Mouse (Mus musculus): ENCODE results near the gene Crybg2.
A peak's percentile ranks its signal among the peaks of the same experiment; 100 is the strongest.

Crybg2 gene

GRCm38 (mm10) chr4:134122281-134122680 lies 61.7 kb downstream of the Crybg2 start:
- DNase-seq = peak; percentile 59

- DNase-seq = no peak
Measured at GRCm38 (mm10) chr4:134123147-134123546, 62.5 kb downstream of the Crybg2 start.

DNA sequence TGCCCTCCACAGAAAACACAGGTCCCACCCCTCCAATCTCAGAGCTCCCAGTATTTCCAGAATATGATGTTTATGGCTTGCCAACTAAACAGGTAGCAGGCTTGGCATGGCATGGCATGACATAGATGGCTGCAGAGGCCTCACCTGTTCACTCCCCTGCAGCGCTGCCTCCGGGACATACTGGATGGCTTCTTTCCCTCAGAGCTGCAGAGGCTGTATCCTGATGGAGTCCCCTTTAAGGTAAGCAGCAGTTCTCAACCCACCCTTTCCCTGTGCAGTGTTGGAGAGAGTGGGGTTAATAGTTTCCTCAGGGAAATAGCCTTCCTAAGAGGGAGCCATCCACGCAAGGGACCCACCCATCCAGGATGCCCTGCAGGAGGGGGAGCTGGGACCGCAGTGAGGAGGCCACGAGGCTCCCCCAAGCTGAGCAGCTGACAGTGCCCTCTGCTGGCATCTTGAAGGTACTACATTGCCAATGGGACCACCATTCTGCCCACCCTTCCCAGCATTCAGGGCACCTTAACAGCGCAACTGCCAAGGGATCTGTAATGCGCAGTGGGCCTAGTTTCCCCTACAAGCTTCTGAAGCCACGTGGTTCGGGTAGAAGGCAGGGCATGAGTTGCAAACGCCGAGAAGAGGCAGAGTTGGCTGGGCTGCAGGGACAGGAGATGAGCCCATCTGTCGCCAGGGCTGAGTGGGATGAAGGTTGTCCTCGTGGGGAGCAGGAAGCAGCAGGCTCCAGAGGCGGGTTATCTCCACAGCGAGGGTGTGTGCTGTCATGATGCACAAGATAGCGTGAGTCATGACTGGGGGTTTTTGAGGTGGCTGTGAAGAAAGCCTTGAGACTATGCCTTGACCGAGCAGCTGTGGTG lies 63.3 kb downstream of the Crybg2 start:
- peak; percentile 81 for DNase-seq

DNA sequence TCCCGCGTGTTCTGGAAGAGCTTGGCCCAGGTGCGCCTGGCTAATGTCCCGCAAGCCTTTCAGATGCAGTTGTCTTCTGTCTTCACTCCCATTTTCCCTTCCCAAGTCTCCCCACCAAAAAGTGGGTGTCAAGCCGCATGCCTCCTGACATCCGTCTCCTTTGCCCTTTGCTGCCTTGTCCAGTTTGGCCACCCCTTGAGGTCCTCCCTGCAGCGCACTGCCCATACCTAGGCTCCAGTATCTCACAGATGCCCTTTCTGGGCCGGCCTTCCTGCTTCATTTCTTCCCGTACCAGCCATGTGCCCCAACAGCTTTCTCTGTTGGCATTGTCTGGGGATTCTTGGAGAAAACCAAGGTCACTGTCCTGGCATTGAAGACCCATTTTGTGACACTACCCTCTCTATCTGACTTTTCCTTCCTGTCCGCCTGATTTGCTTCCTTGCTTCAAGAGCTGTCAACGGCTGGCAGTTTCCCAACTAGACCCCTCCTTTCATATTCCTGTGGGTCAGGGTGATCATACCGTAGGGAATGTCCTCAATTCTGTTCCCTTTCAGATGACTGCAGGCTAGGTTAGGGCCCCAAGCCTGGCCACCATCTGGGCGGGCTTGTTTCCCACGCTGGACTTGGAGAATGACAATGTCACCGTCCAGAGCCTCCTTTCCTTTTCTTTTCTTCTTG lies 64.9 kb downstream of the Crybg2 start:
- no peak for DNase-seq

GRCm38 (mm10) chr4:134126300-134127120 lies 65.9 kb downstream of the Crybg2 start:
- no peak for DNase-seq

GRCm38 (mm10) chr4:134127121-134127455 lies 66.5 kb downstream of the Crybg2 start:
- DNase-seq = no peak

- no peak for DNase-seq
Measured at GRCm38 (mm10) chr4:134127793-134128192, 67.2 kb downstream of the Crybg2 start.

- DNase-seq = peak; percentile 93
Measured at GRCm38 (mm10) chr4:134128221-134128982, 67.8 kb downstream of the Crybg2 start, which contains the start of gene Sh3bgrl3. TSS of gene Sh3bgrl3 (minus strand) at chr4:134128789.

- no peak for DNase-seq
Measured at GRCm38 (mm10) chr4:134128983-134129362, 68.4 kb downstream of the Crybg2 start.

GRCm38 (mm10) chr4:134129482-134129881 lies 68.9 kb downstream of the Crybg2 start:
- DNase-seq = no peak

- no peak for DNase-seq
Measured at GRCm38 (mm10) chr4:134132117-134132516, 71.5 kb downstream of the Crybg2 start.

DNA sequence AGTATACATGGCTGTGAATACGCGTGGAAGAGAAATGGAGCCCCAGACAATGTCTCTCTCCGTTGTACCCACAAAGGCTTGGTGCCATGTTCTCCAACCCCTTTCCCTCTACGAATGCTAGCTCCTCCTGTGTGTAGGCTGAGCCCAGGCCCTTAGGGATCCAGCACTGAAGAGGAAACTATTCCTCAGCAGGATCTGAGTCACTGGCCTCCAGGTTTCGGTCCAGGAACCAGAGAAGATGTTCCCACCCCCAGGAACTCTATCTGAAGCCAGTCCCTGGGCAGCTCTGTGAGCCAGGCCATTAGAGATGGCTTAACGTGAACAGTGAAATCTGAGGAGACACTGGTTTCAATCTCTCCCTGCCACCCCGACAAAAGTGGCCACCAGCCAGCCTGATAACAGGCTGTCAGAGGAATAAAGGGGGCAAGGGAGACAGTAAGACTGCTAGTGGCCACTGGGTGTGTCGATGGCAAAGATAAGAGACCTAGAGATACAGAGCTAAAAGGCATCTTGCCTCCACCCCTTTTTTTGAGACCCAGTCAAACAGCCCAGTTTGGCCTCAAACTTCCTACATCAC lies 72.0 kb downstream of the Crybg2 start:
- DNase-seq = no peak

- DNase-seq = peak; percentile 24
Measured at GRCm38 (mm10) chr4:134136280-134136926, 75.8 kb downstream of the Crybg2 start.

DNA sequence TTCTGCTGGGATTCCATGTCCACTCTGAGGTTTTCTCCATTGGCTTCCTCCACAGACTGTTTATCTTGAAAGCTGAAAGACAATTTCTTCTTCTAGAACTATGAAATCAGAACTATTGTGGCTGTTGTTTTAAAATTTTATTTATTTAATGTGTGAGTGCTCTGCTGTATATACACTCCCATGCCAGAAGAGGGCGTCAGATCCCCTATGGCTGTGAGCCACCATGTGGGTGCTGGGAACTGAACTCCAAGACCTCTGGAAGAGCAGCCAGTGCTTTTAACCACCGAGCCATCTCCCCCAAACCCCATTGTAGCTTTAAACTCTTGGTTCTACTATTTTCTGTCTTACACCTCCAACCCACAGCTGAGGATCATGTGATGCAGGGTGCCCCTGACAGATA lies 78.2 kb downstream of the Crybg2 start:
- DNase-seq = no peak
